Mouse (Mus musculus) liver, embryonic 14.5 days (tissue): ENCODE data around the gene Ubap2. TPM values are rescaled to one million over a fixed set of nuclear protein-coding genes. Genes with fewer than 3 reads are reported as not detected.

Source experiments
- ATAC-seq: fragments of 200-750 bp; cut with Nextera tagmentation; 2 replicates; pipeline ENCODE4 v1.8.0; 2017; ENCODE audit warnings: moderate number of reproducible peaks, mild to moderate bottlenecking, moderate library complexity; ENCODE audit not compliant: insufficient read depth
- DNase-seq, 3 experiments: peaks; one replicate each; pipeline ENCODE4 v3.0.0-alpha.2; 2012 to 2013; ENCODE audit warnings: low read depth in 3 of 3, low spot score in 3 of 3
- H3K27ac ChIP-seq: fragments of 300-500 bp; sonication (generic); 2 replicates; pipeline ENCODE4 v1.5.1; 2014; ENCODE audit warnings: moderate library complexity, mild to moderate bottlenecking, control low read depth, inconsistent platforms
- H3K27me3 ChIP-seq: fragments of 300-500 bp; sonication (generic); 2 replicates; pipeline ENCODE4 v1.6.1; 2014; ENCODE audit warnings: mild to moderate bottlenecking, low read length, moderate library complexity; ENCODE audit not compliant: control insufficient read depth, insufficient read depth
- H3K36me3 ChIP-seq: fragments of 300-500 bp; sonication (generic); replicated peaks from 2 replicates; pipeline ENCODE4 v1.6.1; 2014; ENCODE audit warnings: low read depth; ENCODE audit not compliant: control insufficient read depth, insufficient read depth
- H3K4me1 ChIP-seq, 2 experiments: fragments of 200-500 bp in 1 of 2; fragments of 300-500 bp in 1 of 2; sonication (generic) in 1 of 2; replicated peaks; 2 replicates each; pipeline ENCODE4 v1.6.1; 2012 to 2014; ENCODE audit warnings: antibody characterized with exemption in 1 of 2, inconsistent platforms in 1 of 2, low read length in 1 of 2; ENCODE audit not compliant: control insufficient read depth in 2 of 2, insufficient read depth in 2 of 2
- H3K4me2 ChIP-seq: fragments of 300-500 bp; sonication (generic); 2 replicates; pipeline ENCODE4 v1.6.1; 2014; ENCODE audit warnings: low read depth, mild to moderate bottlenecking, control low read depth, moderate library complexity
- H3K4me3 ChIP-seq, 2 experiments: fragments of 200-500 bp in 1 of 2; fragments of 300-500 bp in 1 of 2; sonication (generic) in 1 of 2; 2 replicates each; pipeline ENCODE4 v1.5.1; 2012 to 2014; ENCODE audit warnings: low read depth in 2 of 2, low read length in 2 of 2, mild to moderate bottlenecking in 2 of 2, control low read depth in 1 of 2, inconsistent platforms in 1 of 2, moderate library complexity in 1 of 2; ENCODE audit not compliant: insufficient read depth in 1 of 2
- H3K9ac ChIP-seq: fragments of 300-500 bp; sonication (generic); replicated peaks from 2 replicates; pipeline ENCODE4 v1.6.1; 2014; ENCODE audit warnings: mild to moderate bottlenecking, control low read depth, moderate library complexity
- H3K9me3 ChIP-seq: fragments of 300-500 bp; sonication (generic); 2 replicates; pipeline ENCODE4 v1.6.1; 2016; ENCODE audit warnings: low read length, mixed read lengths; ENCODE audit not compliant: control insufficient read depth
- CTCF ChIP-seq: IDR thresholded peaks from 2 replicates; pipeline ENCODE4 v1.5.1; 2016; ENCODE audit warnings: antibody characterized with exemption, low read depth, control low read depth
- EP300 ChIP-seq: IDR thresholded peaks from 2 replicates; pipeline ENCODE4 v1.6.1; 2016; ENCODE audit warnings: antibody characterized with exemption, low read depth
- WGBS: fragments of 180-500 bp; shearing (Covaris S2); extraction: QIAGEN DNeasy Blood & Tissue Kit; methylation state at CpG from one replicate; pipeline ENCODE4 v1.1.7; 2014; ENCODE audit not compliant: insufficient replicate concordance; 5-methylcytosine and 5-hydroxymethylcytosine counted together
- polyA plus RNA-seq, 2 experiments: library from polyadenylated mRNA; depleted of rRNA in 1 of 2; stranded (reverse) in 1 of 2; unstranded in 1 of 2; fragments of >200 nt; fragmentation: Nextera tagmentation in 1 of 2; extraction: Ambion mirVana in 1 of 2; gene quantifications; 2 replicates each; pipeline versions ENCODE4 v1.2.1 to v1.2.3; 2012 to 2014

Ubap2 gene
- polyA plus RNA-seq, 2 experiments, result 17.2 to 17.7 TPM

DNA sequence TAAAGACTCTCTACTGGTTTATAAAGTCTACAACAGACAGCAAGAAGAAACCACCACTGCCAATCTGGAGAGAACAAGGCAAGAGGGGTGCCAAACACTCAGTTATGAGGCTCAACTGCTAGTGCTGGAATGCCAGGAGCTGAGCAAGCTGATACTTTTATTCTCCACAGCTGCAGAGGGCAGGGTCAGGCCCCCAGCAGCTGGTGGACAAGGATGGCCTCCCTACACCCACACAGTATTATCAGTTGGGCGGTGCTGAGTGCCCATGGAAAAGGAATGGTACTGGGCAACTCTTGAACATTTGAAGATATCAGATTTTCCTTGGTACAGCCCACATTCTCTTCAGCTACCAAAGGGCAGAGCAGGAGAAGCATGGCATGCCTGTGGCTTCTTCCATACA is 17.2 kb downstream of the Ubap2 start:
- no peaks in the 10 kb centered on the region for H3K27me3 ChIP-seq
- no peaks in the 10 kb centered on the region; a peak in 1 of 4 replicates for H3K4me1 ChIP-seq
- TF ChIP-seq CTCF (no peak), EP300 (no peak)
- 68% methylated on average over 1 of the region's 1 CpGs for WGBS
- no peak for ATAC-seq
- no peak overlapping the region for H3K4me2 ChIP-seq
- no peak for DNase-seq
- H3K36me3 ChIP-seq, result peaks cover 6% of the 10 kb centered on the region
- H3K27ac ChIP-seq, result no peak overlapping the region
- no peaks in the 10 kb centered on the region for H3K9me3 ChIP-seq
- H3K9ac ChIP-seq, result no peak overlapping the region
- H3K4me3 ChIP-seq, result no peak overlapping the region

DNA sequence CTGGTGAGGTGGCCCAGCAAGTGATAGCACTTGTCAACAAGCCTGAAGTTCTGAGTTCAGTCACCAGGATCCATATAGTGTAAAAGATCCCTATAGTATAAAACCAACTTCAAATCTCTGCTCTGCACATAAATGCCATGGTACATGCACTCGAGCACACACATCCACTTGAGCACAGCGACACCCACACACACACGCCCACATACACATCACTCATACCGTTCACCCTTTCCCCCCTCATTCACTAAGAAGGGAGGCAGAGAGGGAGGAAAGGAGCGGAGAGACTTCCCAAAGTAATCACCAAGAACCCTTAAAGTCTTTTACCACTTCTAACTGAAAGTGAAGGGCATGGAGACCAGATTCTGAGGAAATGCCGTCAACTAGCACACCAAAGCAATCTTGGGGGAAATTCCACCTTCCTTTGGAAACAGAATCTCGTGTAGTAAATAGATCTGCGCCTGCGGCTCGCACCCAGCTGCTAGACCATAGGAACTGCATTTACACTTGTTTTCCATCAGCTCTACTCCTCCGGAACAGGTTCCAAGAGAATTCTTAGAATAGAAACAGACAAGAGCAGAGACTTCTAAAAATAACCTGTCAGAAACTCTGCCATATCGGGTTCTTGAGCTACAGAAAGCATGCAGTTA is 19.3 kb downstream of the Ubap2 start:
- 80% methylated on average over 12 of the region's 12 CpGs for WGBS
- Histone ChIP-seq H3K36me3 (peaks cover 8% of the 10 kb centered on the region), H3K4me3 (no peak overlapping the region), H3K27ac (no peak overlapping the region), H3K4me2 (no peak overlapping the region), H3K9ac (no peak overlapping the region), H3K27me3 (no peaks in the 10 kb centered on the region), H3K9me3 (no peaks in the 10 kb centered on the region), H3K4me1 (no peaks in the 10 kb centered on the region; a peak in 1 of 4 replicates)
- no peak for DNase-seq
- TF ChIP-seq EP300 (no peak), CTCF (no peak)
- ATAC-seq, result no peak

DNA sequence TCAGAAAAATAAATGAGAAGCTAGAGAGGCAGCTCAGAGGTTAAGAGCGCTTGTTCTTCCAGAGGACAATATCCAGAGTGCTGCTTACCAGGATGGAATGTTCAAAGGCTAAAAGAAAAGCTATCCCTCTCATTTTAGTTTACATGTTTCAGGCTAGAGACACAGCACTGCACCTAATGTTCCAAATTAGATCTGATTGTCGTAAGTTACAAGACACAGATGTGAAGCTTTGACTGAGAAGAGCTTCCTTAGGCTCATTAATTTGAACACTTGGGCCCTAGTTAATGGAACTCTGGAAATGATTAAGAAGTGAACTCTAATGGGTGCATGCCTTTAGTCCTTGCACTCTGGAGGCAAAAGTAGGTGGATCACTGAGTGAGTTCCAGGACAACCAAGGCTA is 21.2 kb downstream of the Ubap2 start:
- Histone ChIP-seq H3K4me1 (no peaks in the 10 kb centered on the region; a peak in 1 of 4 replicates), H3K27ac (no peak overlapping the region), H3K9ac (no peak overlapping the region), H3K36me3 (peaks cover 25% of the 10 kb centered on the region), H3K4me3 (no peak overlapping the region), H3K27me3 (no peaks in the 10 kb centered on the region), H3K9me3 (no peaks in the 10 kb centered on the region), H3K4me2 (no peak overlapping the region)
- WGBS, result 90% methylated on average over 2 of the region's 2 CpGs
- DNase-seq (no peak), ATAC-seq (no peak)
- TF ChIP-seq CTCF, result no peak
- TF ChIP-seq EP300, result no peak

DNA sequence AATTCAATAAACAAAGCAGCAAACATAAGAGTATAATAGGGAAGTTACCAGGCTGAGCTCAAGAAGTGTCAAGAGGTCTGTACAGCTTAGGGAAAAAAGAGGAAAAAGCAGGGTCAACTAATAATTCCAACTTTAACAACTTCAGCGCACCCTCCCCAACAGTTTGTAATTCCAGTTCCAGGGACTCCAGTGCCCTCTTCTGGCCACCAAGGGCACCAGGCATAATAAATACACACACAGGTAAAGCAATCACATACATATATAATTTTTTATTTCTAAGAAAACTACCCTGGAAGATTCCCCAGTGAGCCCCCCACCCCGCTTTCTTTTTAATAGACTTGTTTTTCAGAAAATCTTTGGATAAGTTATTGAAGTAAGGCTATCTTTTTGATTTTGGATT is 29.5 kb downstream of the Ubap2 start:
- Histone ChIP-seq H3K36me3 (peaks cover 45% of the 10 kb centered on the region), H3K4me3 (no peak overlapping the region), H3K4me1 (no peaks in the 10 kb centered on the region), H3K27me3 (no peaks in the 10 kb centered on the region), H3K4me2 (no peak overlapping the region), H3K9ac (no peak overlapping the region), H3K27ac (no peak overlapping the region), H3K9me3 (no peaks in the 10 kb centered on the region)
- DNase-seq (no peak), ATAC-seq (no peak)
- 92% methylated on average over 2 of the region's 2 CpGs for WGBS
- no peak for TF ChIP-seq EP300
- TF ChIP-seq CTCF, result peak; percentile 51

DNA sequence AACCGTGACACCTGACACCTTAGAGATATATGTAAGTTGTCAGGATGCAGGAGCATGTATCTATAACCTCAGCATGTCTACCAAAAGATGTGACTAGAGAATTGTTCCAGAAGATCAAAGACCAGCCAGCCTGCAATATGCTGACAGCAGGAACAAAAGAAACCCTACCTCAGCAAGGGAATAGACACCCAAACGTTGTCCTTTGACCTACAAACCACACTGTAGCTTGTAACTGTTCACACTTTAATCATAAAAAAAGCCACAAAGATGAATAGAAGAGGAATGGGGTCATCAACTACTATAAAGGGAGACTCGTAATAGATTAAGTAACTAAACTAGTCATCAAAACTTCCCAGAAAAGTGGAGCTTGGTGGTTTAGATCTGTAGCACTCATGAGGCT is 34.0 kb downstream of the Ubap2 start:
- Histone ChIP-seq H3K4me2 (no peak overlapping the region), H3K27ac (no peak overlapping the region), H3K4me1 (no peaks in the 10 kb centered on the region), H3K9me3 (no peaks in the 10 kb centered on the region), H3K36me3 (peaks cover 16% of the 10 kb centered on the region), H3K4me3 (no peak overlapping the region), H3K9ac (no peak overlapping the region), H3K27me3 (no peaks in the 10 kb centered on the region)
- ATAC-seq (no peak), DNase-seq (no peak)
- 71% methylated on average over 3 of the region's 3 CpGs for WGBS
- TF ChIP-seq EP300 (no peak), CTCF (no peak)
